Mouse (Mus musculus) stomach, embryonic 14.5 days (tissue): ENCODE results near the gene Nbeal2. TPM values are rescaled to one million over a fixed set of nuclear protein-coding genes. Genes with fewer than 3 reads are reported as not detected.

Experiments used
- ATAC-seq: fragments of 200-750 bp; cut with Nextera tagmentation; 2 replicates; pipeline ENCODE4 v1.8.0; 2017; ENCODE audit warnings: low read depth, moderate TSS enrichment; ENCODE audit not compliant: insufficient number of reproducible peaks, insufficient read depth, low FRiP score
- H3K27ac ChIP-seq: fragments of 300-500 bp; sonication (generic); 2 replicates; pipeline ENCODE4 v1.5.1; 2014; ENCODE audit warnings: mild to moderate bottlenecking, low read length, moderate library complexity, mixed read lengths
- H3K27me3 ChIP-seq: fragments of 300-500 bp; sonication (generic); 2 replicates; pipeline ENCODE4 v1.6.1; 2014; ENCODE audit warnings: low read length, control low read depth, mixed read lengths; ENCODE audit not compliant: control insufficient read depth, insufficient read depth
- H3K36me3 ChIP-seq: fragments of 300-500 bp; sonication (generic); 2 replicates; pipeline ENCODE4 v1.6.1; 2014; ENCODE audit warnings: mild to moderate bottlenecking, control low read depth, low read length, moderate library complexity, mixed read lengths; ENCODE audit not compliant: control insufficient read depth, insufficient read depth
- H3K4me1 ChIP-seq: fragments of 300-500 bp; sonication (generic); 2 replicates; pipeline ENCODE4 v1.6.1; 2014; ENCODE audit warnings: low read length, control low read depth, mixed read lengths; ENCODE audit not compliant: control insufficient read depth, insufficient read depth
- H3K4me2 ChIP-seq: fragments of 300-500 bp; sonication (generic); replicated peaks from 2 replicates; pipeline ENCODE4 v1.6.1; 2014; ENCODE audit warnings: low read depth, low read length, control low read depth
- H3K4me3 ChIP-seq: fragments of 300-500 bp; sonication (generic); 2 replicates; pipeline ENCODE4 v1.5.1; 2014; ENCODE audit warnings: low read depth, low read length, control low read depth
- H3K9ac ChIP-seq: fragments of 300-500 bp; sonication (generic); replicated peaks from 2 replicates; pipeline ENCODE4 v1.6.1; 2014; ENCODE audit warnings: low read depth, mild to moderate bottlenecking, control low read depth, low read length, moderate library complexity, mixed read lengths
- H3K9me3 ChIP-seq: fragments of 300-500 bp; sonication (generic); 2 replicates; pipeline ENCODE4 v1.6.1; 2016; ENCODE audit warnings: low read depth, low read length, control low read depth; ENCODE audit not compliant: control insufficient read depth
- WGBS: fragments of 180-500 bp; shearing (Covaris S2); extraction: QIAGEN DNeasy Blood & Tissue Kit; methylation state at CpG from one replicate; pipeline ENCODE4 v1.1.7; 2014; 5-methylcytosine and 5-hydroxymethylcytosine counted together
- polyA plus RNA-seq: library from polyadenylated mRNA; unstranded; fragments of >200 nt; fragmentation: Nextera tagmentation; extraction: Ambion mirVana; gene quantifications from 2 replicates; pipeline ENCODE4 v1.2.1, GENCODE M21; 2014

Gene Nbeal2
- polyA plus RNA-seq, 1 experiment from 2014 or later, result 4.3 TPM

DNA sequence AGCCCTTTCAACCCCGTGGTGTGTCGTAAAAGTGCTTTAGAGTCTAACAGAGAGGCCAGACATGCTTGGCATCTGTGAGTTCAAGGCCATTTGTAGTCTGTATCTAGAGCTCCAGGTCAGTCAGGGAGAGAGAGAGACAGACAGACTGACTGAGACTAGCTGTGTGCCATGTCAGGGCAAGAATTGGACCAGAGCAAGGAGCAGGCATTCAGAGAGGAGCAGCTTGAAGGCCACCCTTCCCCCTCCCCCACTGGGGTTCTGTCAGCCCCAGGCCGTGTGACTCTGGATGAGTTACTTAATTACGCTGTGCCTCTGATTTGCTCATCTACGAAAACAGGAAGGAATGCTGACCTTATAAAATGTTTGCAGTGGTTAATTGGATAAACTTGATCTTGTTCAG lies 28.3 kb upstream of the Nbeal2 start:
- H3K4me2 ChIP-seq, result no peak overlapping the region
- H3K27ac ChIP-seq, result no peak overlapping the region
- H3K27me3 ChIP-seq, result no peaks in the 10 kb centered on the region
- peaks cover 40% of the 10 kb centered on the region for H3K4me1 ChIP-seq
- H3K9me3 ChIP-seq, result no peaks in the 10 kb centered on the region
- no peak for ATAC-seq
- WGBS, result 60% methylated on average over 5 of the region's 5 CpGs
- no peak overlapping the region for H3K4me3 ChIP-seq
- H3K9ac ChIP-seq, result no peak overlapping the region
- no peaks in the 10 kb centered on the region for H3K36me3 ChIP-seq

DNA sequence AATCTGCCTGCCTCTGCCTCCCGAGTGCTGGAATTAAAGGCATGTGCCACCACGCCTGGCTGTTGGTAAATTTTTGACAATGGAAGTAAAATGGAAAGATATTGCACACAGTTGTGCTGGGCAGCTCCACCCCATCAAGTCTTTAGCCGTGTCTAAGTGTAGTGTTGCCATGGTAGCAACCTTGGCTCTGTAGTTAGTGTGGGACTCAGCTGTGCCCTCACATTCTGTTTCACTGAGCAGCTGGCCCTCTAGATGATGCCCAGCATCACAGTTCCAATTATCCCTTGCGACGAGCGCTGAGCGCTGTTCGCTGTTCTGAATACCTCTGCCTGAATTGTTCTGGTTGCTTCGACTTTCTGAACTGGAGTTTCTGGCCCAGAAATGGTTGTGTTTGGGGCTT lies 27.9 kb upstream of the Nbeal2 start:
- H3K4me1 ChIP-seq, result peaks cover 40% of the 10 kb centered on the region
- H3K9me3 ChIP-seq, result no peaks in the 10 kb centered on the region
- no peak overlapping the region for H3K4me3 ChIP-seq
- H3K9ac ChIP-seq, result no peak overlapping the region
- WGBS, result 79% methylated on average over 9 of the region's 9 CpGs
- ATAC-seq, result no peak
- H3K27me3 ChIP-seq, result no peaks in the 10 kb centered on the region
- no peak overlapping the region for H3K27ac ChIP-seq
- H3K36me3 ChIP-seq, result no peaks in the 10 kb centered on the region
- no peak overlapping the region for H3K4me2 ChIP-seq

DNA sequence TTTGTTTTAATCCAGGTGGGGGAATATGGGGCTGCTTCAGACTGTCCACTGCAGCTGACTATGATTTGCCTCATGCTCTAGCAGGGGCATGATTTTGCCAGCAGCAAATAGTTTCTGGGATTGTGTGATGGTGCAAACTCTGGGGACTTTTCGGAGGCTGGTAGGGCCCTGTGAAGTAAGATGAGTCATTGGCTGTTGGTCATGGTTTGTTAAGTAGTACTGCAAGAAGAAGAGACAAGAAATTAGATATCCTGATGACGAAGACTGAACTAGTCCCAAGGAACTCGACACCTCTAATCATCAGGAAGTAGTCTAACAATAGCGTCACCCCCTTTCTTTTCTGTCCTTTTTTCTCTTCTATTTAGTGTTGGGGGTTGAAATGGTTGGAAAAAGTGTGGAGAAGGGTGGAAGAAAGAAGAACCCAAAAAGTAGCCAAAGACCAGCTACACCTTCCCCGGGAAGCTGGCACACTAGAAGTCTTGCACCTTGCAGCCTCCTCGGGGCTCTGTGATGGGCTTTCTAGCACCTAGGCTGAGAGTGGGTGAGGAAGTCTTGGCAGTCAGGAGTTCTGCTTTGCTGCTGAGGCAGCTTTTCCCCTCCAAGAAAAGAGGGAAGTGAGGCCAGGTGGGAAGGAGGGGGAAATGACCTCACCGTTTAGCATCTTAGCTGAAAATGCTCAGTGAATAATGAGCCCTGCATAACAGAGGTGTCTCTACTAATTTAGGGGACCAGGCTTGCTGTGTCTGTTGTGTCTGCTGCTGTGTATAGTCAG lies 27.0 kb upstream of the Nbeal2 start:
- no peaks in the 10 kb centered on the region for H3K9me3 ChIP-seq
- H3K4me1 ChIP-seq, result peaks cover 31% of the 10 kb centered on the region
- H3K4me3 ChIP-seq, result no peak overlapping the region
- no peak overlapping the region for H3K9ac ChIP-seq
- H3K27ac ChIP-seq, result no peak overlapping the region
- no peaks in the 10 kb centered on the region for H3K27me3 ChIP-seq
- no peak for ATAC-seq
- H3K36me3 ChIP-seq, result no peaks in the 10 kb centered on the region
- no peak overlapping the region for H3K4me2 ChIP-seq
- 79% methylated on average over 7 of the region's 7 CpGs for WGBS

DNA sequence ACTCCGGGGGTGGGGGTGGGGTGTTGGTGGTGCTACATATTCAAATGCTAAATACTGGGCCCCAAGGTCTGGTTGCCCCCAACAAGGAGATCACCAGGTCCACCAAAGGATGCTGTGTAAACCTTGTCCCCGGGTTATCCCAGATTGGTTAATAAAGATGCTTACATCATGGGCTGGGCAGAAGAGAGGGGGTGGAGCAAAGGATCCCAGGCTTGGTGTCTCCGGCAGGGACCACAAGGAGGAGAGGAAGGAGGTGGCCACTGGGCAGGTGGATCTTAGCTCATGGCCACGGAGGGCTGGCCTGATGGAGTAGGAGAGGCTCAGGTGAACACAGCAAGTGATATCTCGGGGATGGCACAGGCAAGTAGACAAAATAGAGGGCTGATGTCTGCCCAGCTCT lies 24.9 kb upstream of the Nbeal2 start:
- no peaks in the 10 kb centered on the region for H3K9me3 ChIP-seq
- ATAC-seq, result no peak
- H3K27ac ChIP-seq, result no peak overlapping the region
- 68% methylated on average over 5 of the region's 5 CpGs for WGBS
- H3K4me2 ChIP-seq, result no peak overlapping the region
- H3K9ac ChIP-seq, result no peak overlapping the region
- H3K4me3 ChIP-seq, result no peak overlapping the region
- no peaks in the 10 kb centered on the region for H3K27me3 ChIP-seq
- H3K36me3 ChIP-seq, result no peaks in the 10 kb centered on the region
- H3K4me1 ChIP-seq, result peaks cover 13% of the 10 kb centered on the region

DNA sequence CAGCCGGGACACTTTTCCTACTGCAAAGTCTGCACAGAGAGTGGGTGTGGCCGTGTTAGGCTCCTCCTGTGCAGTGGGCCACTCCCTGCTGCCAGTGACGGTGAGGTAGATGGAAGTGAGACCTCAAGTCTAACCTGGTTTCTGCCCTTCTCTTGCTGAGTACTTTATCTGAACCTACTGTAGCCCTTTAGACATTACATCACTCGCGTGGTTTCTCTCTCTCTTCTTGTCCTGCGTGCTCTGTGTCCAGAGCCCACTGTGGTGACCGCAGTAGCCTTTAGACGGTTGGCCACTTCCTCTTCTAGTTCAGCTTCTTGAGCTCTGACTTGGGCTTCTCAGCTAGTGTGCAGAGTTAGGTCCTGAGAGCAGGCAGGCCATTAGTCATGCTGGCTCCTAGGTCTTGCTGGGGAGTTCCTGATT lies 22.5 kb upstream of the Nbeal2 start:
- Histone ChIP-seq H3K36me3 (no peaks in the 10 kb centered on the region), H3K4me1 (peaks cover 10% of the 10 kb centered on the region; the same call in 1 of the 2 replicates), H3K4me2 (no peak overlapping the region), H3K9ac (no peak overlapping the region), H3K27me3 (no peaks in the 10 kb centered on the region), H3K9me3 (no peaks in the 10 kb centered on the region), H3K4me3 (no peak overlapping the region), H3K27ac (no peak overlapping the region)
- no peak for ATAC-seq
- WGBS, result 76% methylated on average over 8 of the region's 8 CpGs

GRCm38 (mm10) chr9:110673107-110673752 lies 19.3 kb upstream of the Nbeal2 start:
- ATAC-seq, result no peak
- Histone ChIP-seq H3K4me1 (peaks cover 10% of the 10 kb centered on the region; the same call in 1 of the 2 replicates), H3K4me3 (no peak overlapping the region), H3K27ac (no peak overlapping the region), H3K9me3 (no peaks in the 10 kb centered on the region), H3K36me3 (no peaks in the 10 kb centered on the region), H3K4me2 (no peak overlapping the region), H3K27me3 (no peaks in the 10 kb centered on the region), H3K9ac (no peak overlapping the region)
- 64% methylated on average over 10 of the region's 10 CpGs for WGBS

DNA sequence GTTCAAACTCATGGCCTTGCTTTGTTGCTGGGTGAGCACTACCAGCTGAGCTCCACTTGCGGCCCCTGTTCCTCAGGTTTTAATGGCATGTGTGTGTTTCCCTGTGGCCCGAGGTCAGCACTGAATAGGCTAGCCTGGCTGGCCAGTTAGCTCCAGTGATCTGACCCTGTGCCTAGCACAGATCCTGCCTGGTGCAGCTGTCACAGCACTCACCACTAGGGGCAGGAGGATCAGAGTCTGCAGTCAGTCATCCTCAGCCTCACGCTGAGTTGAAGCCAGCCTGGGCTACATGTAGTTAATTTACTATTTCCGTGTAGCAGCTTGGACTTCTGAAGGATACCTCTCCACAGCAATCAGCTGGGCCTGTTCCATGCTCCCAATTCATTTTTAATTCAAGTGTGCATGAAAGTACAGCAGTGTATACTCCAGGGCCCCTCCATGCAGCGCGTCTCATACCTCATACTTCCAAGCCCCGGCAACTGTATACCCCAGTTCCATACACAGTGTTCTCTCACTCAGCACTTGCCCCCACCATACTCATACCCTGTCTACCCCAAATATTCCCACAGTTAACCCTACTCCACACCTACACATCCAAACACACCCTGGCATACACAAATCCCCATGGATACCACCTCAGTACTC lies 18.6 kb upstream of the Nbeal2 start:
- Histone ChIP-seq H3K9ac (no peak overlapping the region), H3K27me3 (no peaks in the 10 kb centered on the region), H3K4me2 (no peak overlapping the region), H3K4me3 (no peak overlapping the region), H3K9me3 (no peaks in the 10 kb centered on the region), H3K36me3 (no peaks in the 10 kb centered on the region), H3K27ac (no peak overlapping the region), H3K4me1 (peaks cover 9% of the 10 kb centered on the region; the same call in 1 of the 2 replicates)
- ATAC-seq, result no peak; the same call in 1 of the 2 replicates
- WGBS, result 68% methylated on average over 7 of the region's 7 CpGs

GRCm38 (mm10) chr9:110669785-110670184 lies 15.8 kb upstream of the Nbeal2 start:
- H3K4me2 ChIP-seq, result no peak overlapping the region
- H3K9ac ChIP-seq, result no peak overlapping the region
- H3K4me3 ChIP-seq, result no peak overlapping the region
- peaks cover 12% of the 10 kb centered on the region; the same call in 1 of the 2 replicates for H3K4me1 ChIP-seq
- 84% methylated on average over 5 of the region's 5 CpGs for WGBS
- no peaks in the 10 kb centered on the region for H3K27me3 ChIP-seq
- no peaks in the 10 kb centered on the region for H3K36me3 ChIP-seq
- no peak overlapping the region for H3K27ac ChIP-seq
- H3K9me3 ChIP-seq, result no peaks in the 10 kb centered on the region
- no peak for ATAC-seq
